Mouse (Mus musculus) neutrophil, adult 5-6 weeks (primary cell): Measurements from ENCODE around the gene Frat1. TPM values are rescaled to one million over a fixed set of nuclear protein-coding genes. Genes with fewer than 3 reads are reported as not detected.
A peak's percentile ranks its signal among the peaks of the same experiment; 100 is the strongest.

ENCODE experiments used
- ATAC-seq: fragments of 151-379, 151-347 bp; 2 replicates; pipeline ENCODE4 v1.8.0; 2017; ENCODE audit warnings: mild to moderate bottlenecking, moderate TSS enrichment; ENCODE audit not compliant: insufficient number of reproducible peaks, poor library complexity, low FRiP score, severe bottlenecking; ENCODE audit errors: extremely low read depth
- total RNA-seq: library from RNA; stranded (forward); fragments of 200-1000 nt; gene quantifications from 2 replicates; pipeline ENCODE4 v1.2.3, GENCODE M21; 2017

The Frat1 gene
- 26.8 and 31.1 TPM in 2 replicates for total RNA-seq

DNA sequence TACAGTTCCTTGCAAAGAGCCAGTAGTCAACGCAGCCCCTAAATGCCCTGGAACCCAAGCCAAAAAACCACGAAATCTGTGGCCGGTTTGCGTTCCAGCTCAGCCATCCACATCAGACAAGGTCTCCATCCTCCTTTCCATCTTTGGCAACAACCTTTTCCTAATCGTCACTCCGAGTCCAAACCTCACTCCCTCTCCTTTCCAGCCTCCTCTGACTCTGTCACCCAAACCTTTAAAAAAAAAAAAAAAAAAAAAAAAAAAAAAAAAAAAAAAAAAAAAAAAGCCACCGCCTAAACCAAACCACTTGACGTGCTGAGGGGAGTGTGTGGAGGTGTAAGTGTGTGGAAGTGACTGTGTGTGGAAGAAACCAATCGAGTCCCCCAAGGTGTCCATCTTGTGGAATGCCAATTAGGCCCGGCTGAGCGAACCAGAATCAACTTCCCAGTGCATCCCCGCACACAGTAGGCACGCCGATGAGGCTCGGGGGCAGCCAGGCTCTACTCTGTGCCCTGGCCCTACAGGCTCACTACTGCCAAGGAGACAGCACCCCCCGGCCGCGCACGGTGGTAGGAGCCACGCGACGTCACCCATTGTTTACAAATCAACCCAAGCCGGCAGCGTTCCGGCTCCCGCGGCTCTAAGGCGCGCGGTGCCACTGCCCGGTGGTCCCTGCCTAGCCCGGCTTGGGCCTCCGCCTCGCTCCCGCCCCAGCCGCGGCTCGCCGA is at the start of gene Frat1:
Gene Frat1, plus strand, starts transcription at position 590 of the 725 bp plus-strand sequence.
- ATAC-seq = peak; percentile 84

DNA sequence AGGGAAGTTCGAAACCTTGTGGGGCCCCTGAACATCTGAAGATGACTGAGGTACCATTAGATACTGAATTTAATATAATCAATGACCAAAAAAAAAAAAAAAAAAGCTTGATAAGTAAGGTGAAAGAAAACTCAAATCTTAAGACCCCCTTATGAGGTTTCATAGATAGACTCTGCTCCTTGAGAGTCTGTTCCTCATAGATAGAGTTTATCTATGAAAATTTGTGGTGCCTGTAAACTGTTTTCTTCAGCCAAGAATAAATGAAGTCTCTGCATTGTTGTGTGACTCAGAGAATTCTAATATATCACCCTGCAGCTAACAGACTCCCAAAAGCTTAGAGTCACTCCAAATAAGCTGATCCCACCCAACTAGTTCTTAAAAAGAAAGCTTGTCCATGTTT is 42.9 kb upstream of the Frat1 start:
- ATAC-seq = no peak

DNA sequence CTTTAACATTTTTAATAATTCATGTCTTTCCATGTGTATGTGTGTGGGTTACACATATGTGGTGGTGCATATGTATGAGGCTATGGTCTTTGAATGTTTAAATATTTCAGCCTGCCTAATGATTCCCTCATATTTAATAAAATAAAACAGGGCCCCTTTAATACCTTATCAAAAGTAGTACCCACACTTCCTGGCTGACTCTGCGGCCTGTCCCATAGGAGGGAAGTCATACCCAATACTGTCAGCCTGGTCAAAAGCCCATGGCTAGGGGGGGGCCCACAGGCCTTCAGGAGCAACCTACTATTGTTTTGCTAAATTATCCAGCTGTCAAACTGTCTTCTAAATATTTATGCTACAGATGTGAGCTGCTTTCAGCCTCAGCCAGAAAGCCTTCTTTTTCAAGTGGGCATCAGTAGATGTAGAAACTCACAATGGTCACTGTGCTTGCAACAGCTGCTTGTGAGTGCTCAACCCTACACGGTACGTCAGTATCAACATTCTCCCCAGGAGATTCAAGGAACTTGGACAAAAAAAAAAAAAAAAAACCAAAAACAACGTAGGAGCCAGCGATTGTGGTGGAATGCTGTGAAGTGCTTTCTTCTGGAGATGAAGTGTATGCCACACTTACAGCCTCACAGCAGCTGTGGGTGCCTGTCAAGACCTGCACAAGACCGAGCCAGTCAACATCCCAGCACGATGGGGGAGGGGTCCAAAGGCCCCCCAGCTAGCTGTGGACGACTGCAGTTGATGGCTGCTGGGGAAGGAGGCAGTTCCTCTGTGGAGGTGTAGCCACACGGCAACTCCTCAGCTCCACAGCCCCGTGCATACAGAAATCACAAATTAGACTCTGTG is 40.4 kb upstream of the Frat1 start:
- no peak for ATAC-seq

DNA sequence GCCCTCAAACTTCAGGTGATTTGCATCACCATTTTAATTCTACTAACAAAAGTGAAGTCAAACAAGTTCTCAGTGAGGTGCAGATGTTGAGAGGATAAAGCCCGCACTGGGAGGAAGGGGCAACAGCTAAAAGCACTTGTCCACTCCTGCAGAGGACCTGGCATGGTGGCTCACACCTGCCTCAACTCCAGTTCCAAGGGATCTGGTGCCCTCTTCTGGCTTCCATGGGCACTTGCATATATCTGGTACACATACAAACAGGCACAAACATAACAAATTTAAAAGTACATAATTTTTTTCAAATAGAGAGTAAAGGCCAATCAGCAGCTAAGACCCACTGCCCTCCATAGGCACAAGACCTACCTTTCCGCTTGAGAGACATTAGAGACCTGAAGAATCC is 38.4 kb upstream of the Frat1 start:
- ATAC-seq = 0 out of 2 replicates have a peak, but pooled peaks have one; percentile 30

DNA sequence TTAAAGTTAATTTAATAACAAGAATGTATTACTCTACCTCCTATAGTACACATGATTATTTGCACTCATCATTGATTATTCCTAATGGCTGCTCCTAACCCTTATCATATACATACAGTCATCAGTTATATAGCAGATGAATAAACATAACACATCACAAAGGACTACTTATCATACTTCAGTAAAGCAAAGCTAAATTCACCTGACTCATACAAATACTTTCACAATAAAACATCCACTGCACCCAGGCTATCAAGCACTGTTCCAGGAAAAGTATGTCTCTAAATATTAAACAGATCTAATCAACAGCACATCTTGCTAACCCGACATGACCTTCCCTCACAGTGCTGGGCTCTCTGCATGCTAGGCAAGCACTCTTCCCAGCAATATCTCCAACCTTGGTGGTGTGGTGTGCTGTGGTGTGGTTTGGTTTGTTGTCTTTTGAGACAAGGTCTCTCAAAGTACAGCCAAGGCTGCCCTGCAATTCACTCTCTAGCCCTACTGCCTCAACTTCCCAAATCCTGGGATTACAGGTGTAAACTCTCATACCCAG is 36.8 kb upstream of the Frat1 start:
- no peak for ATAC-seq

DNA sequence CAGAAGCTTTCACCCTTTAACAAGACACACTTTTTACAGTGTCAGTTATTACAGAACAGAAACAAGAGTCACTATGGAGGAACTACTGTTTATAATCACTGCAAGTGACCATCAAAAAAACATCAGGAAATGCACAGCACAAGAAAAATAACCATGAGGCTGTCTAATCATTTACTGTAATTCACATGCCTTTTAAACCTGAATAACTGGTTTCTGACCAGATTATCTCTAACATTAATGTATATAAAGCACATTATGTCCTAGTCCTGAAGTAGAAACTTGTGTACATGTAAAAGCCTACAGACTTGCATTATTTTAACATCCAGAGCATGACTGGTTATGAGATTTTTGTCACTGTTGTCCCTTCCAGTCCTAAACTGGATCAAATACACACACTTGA is 35.8 kb upstream of the Frat1 start:
- no peak for ATAC-seq

DNA sequence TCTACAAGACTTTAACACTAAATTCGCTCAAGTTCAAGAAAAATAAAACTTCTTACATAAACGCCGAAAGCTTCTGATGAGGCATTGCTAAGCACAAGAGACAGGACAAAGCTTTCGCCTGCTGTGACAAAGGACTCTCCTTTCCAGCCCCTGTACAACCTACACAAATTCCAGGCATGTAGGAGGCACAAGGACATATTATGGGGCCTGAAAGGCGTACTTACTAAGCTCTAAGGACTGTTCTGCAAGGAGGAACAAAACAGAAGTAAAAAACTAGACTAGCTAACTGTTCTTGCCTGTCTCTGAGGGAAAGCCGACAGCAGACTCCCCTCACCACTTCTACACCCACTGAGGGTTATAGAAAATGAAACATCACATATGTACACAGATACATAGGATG is 34.9 kb upstream of the Frat1 start:
- ATAC-seq = no peak

DNA sequence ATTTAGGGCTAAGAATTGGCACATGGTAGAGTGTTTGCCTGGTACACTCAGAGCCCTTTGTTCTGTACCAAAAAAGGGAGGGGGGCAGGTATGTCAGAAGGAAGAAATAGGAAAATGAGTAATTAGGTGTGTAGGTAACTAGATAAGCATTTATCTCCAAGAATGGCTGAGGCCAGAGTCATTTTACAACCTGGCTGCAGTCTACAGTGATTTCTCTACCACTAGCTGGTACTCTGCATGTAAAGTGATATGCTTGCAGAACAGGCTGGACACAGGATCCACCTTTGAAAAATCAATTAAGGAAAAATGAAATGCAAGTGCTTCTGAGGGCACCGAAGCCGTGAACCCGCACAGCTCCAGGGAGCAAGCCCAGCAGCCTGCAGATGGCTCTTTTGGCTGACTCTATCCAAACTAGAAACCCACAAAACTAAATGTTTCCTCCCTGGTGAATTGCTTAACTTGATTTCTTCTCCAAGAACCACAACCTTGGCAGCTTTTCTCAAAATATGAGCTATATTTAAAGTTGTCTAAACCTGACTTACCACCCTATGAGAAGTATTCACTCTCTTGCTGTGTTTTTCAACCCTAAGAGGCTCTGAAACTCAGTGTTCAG is 33.5 kb upstream of the Frat1 start:
- no peak for ATAC-seq

DNA sequence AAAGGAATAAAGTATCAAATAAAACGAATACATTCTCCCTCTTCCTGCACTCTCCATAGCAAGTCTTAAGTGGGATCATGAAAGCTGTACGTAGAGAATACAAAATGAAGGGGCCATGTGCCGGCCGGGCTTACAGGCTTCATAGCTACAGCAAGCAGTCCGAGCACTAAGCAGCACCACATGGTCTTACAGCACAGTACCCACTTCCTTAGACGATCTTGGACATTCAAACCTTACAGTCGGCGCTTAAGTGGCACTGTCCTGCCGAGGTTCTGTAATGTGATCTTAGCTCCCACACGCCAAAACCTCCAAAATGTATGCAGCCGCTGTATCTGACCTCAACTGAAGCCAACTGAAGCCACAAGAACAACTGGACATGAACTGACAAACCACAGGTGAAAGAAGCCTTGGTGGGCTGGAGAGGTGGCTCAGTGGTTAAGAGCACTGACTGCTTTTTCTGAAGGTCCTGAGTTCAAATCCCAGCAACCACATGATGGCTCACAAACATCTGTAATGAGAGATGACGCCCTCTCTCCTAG is 32.9 kb upstream of the Frat1 start:
- ATAC-seq = no peak

DNA sequence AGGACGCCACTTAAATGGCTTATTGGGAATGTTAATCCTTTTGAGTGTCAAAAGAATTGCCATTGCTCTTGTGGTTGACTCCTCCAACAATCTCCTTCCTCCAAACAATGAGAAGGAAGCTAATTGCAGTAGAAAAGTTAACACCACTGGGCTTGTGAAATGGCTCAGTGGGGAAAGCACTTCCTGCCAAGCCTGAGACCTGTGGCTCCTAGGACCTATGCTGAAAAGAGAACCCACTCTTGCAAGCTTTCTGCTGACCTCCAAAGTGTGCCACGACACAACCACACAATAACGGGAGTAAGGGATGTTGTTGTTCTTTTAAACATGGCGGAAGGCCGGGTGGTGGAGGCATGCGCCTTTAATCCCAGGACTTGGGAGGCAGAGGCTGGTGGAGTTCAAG is 32.2 kb upstream of the Frat1 start:
- ATAC-seq = no peak

DNA sequence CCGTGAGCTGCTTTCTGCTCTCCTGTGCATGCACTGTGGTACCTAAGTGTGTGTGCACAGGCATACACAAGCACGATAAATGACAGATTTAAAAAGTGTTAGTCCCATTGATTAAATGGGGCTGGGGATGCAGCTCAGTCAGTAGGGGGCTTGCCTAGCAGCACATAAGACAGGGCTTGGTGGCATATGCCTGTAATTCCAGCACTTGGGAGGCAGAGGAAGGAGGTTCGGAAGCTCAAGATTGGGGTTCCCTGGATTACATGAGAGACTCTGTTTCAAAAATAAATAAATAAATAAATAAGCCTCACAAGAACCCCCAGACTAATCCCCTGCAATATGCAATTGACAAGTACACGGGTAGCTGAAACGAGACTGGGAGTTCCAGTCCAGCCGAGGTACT is 29.3 kb upstream of the Frat1 start:
- ATAC-seq = no peak

DNA sequence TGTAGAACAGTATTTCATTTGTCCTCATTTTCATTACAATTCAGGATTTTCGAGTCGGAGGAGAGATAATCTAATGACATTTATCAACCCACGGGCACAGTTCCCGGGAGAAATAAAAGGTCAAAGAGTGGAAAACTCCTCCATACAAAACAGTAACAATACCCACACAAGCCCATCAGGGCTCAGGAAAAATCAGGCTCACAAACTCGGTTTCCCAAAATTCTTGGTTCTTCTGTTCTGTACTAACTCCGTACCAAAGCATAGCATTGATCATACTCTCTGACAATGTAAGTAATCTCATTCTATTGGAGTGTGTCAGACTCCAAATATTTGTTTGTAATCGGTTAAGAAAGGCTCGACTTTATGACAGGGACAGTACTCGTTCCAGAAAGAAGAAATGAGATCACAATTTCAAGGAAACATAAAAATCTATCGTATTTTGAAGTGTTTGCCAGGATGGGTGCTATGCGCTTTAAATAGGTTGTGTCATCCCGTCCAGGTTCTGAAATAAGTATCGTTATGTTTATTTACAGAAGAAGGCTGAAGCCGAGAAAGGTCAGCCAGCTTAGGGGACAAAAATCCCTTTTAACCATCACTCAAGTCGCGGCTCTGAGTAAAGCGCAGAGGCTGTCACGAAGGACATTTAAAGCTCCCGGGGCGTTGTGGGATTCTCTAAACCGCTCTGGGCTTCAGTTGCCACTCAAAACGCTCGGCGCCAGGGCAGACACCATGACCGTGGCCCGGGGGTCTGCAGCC is 28.6 kb upstream of the Frat1 start:
- ATAC-seq = no peak

DNA sequence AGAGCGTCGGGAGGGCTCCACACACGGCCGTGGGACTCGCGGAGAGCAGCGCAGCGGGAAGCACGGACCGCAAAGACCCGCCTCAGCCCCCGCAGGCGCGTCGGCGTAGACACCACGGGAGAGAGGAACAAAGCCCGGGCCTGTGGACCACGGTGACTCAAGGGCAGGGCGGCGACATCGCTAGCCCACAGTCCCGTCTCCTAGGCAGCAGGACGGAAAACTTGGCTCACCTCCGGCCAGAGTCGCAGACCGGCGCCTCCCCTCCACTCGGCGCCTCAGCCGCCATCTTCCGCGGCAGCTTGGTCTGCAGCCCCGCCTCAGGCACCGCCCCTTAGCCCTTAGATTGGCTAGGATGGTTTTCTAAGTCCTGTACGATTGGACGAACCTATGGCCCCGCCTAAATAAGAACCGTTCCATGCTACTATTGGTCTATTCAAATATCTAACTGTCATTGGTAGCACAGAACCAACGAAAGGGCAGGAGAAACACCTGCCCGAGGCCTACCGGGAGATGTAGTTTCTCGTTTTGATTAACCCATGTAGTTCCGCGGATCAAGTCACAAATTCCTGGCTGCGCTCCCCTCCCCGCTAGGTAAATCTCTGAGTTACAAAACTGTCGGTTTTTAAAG is 27.9 kb upstream of the Frat1 start, which contains the start of gene Arhgap19:
Gene Arhgap19, minus strand, starts transcription at position 306 of the 628 bp plus-strand sequence.
- ATAC-seq = peak; percentile 96

DNA sequence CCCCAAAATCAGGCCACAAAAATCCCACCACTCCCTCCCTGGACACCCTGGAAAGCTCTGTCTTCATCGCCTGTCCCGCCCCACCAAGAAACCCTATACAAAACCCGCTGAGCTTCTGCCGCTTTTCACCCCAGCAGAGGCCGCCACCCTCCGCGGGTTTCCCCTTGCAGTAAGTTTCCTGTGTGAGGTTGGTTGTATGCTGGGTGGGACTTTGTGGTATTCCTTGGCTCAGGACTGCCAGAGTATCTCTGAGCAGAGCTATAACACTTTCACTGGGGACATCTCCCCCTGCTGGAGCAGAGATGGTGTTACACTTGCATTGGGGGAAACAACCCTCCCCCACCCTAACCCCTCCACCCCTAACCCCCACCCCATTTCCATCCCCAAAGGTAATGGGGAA is 26.4 kb upstream of the Frat1 start:
- ATAC-seq = peak; percentile 24; the same call in 1 of the 2 replicates

DNA sequence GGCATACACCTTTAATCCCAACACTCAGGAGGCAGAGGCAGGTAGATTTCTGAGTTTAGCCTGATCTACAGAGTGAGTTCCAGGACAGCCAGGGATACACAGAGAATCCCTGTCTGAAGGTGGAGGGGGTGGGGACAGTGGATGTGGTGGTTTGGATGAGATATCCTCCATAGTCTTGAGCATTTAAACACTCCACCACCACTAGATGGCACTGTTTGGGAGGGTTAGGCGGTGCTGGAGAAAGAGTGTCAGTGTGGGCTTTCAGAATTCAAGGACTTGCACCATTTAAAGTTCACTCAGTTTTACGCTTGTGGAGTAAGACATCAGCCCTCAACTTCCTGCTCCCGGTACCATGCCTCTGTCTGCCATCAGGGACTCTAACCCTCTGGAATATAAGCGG is 23.9 kb upstream of the Frat1 start:
- ATAC-seq = no peak

DNA sequence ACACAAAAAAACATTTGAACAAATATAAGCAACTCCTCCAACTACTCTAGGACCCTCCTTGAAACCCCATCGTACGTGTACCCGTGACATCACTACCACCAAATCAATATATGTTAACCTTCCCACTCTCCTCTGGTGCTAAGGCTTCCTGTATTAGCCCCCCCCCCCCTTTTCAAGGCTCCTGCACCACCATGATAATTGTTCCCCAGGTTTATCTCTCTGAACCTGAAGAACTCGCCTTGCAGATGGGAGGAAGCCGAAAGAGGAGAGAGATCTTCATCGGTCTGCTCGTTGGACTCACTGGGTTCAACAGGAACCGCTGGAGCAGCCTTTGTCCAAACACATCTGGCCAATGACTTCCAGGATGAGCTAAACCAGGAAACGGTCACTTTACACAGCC is 22.3 kb upstream of the Frat1 start:
- no peak for ATAC-seq

DNA sequence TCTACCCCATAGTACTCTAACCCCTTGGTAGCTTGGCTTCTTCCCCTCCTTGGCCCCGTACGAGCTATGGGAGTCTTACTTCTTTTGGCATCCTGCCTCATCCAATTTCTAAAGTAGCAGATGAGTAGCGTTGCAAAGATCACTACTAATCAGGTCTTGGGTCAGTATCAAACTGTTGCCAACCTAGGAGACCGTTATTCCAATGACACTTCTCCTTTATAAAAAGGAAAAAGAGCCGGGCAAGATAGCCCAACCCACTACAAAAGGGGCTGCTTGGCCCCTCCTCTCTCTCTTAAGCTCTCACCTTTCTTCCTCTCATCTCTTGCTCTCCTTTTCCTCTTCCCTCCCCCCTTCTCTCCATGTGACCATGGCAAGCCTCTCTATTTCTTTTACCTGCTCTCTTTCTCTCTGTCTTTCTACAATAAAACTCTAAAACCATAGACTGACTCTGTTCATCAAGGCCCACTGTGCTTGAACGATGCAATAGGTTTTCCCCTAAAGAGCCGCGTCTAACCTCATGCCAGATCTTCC is 21.6 kb upstream of the Frat1 start:
- no peak for ATAC-seq

DNA sequence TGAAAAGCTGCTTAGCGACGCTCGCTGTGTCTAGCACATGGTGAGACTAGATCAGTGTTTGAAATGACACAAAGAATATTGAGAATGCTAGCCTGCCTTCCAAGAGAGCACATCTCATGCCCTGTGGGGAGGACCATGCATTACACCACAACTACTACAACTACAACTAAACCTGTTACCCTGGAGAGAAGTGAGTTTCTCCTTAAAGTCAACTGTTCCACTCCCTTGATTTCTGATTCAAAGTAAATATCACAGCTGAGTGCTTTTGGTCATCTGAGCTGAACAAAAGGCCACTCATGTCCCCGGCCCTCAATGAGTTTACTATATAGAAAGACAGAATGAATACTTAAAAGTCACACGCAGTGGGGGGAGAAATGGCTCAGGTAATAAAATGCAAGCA is 19.7 kb upstream of the Frat1 start:
- ATAC-seq = no peak
